Mouse (Mus musculus): ENCODE data around the gene Gm20425.

Gm20425 gene

DNA sequence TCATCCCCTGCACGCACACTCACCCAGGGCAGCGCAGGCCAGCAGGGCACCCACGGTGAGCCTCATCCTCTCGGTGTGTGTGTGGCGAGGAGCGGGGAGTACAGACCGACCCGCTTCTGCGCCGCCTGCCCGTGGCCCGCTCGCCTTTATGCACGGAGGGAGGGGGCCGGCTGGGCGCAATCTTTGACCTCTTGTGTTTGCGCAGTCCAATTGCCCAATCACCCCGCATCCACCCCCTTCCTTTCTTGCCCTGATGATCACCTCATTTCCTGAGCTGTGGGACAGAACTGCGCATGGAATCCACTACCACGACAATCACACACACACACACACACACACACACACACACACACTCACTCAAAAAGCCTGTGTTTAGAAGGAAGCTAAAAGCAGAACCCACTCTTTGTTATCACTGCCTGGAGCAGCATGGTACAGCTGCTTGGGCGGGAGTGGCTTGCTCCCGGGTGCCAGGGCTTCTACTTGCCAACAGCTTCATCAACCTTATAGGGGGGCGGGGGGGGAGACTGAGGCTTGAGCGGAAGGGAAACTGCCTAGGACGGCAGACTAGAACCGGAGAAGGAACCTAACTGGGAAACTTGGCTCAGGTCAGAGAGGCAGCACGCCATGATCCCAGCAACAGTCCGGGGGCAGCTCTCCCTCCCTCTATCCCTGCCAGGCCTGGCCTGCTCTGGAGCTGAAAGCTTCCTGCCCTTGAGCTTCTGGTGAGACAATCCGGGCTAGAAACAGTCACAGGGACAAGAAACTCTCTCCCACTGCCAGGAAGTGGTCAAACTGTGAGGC, at the start of gene Gm20425, which contains the start of gene Trf:
TSS of gene Gm20425 (minus strand) at position 157 of the 801 bp plus-strand sequence.
TSS of gene Trf (minus strand) at position 294 of the 801 bp plus-strand sequence.
- no peak; the same call in 1 of the 2 replicates for TF ChIP-seq GATA4 (IDR thresholded peaks at IDR 0.05; ENCODE audit: insufficient replicate concordance, low read length)

DNA sequence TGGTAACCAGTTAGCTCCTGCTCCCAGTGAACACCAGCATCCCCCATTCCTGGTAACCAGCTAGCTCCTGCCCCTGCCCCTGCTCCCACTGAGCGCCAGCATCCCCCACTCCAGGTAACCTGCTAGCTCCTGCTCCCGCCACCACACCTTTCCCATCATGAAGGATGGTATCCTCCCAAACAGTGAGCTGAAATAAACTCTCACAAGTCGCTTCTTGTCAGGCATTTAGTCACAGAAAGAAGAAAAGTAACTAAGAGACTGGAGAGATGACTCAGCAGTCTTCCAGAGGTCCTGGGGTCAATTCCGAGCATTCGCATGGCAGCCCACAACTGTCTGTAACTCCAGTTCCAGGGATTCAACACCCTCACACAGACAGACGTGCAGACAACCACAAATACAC, 46.8 kb upstream of the Gm20425 start:
- no peak for TF ChIP-seq GATA4 (IDR thresholded peaks at IDR 0.05; ENCODE audit: insufficient replicate concordance, low read length)

DNA sequence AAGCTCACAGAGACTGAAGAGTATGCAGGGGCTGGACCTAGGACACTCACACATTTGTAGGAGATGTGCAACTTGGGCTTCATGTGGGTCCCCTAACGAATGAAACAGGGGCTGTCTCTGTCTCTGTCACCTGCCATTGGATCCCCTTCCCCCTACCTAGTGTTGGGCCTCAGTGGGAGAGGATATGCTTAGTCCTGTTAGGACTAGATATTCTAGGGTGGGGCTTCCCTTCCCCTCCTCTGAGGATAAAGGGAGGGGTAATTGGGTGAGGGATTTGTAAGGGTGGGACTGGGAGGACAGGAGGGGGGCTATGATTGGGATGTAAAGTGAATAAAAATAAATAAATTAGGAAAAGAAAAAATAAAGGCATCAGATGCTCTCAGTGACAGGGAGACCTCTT, 45.6 kb upstream of the Gm20425 start:
- no peak for TF ChIP-seq GATA4 (IDR thresholded peaks at IDR 0.05; ENCODE audit: insufficient replicate concordance, low read length)

DNA sequence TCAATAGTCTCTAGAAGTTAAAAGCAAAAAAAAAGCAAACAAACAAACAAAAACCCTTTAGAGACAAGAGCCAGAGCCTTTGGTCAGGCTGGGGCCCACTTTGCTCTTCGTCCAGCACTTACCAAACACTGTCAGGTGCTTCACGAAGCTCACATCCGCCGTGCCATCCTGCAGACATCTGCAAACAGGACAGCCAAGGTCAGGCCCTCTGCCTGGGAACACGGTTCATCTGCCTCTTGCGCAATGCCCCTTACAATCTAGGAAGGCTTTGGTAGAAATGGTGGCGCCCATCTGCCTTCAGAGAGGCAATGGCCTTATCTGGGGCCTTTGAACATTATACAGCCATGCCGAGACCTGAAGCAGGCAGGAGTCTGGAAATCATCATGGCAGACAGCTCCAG, 44.7 kb upstream of the Gm20425 start:
- no peak for TF ChIP-seq GATA4 (IDR thresholded peaks at IDR 0.05; ENCODE audit: insufficient replicate concordance, low read length)

DNA sequence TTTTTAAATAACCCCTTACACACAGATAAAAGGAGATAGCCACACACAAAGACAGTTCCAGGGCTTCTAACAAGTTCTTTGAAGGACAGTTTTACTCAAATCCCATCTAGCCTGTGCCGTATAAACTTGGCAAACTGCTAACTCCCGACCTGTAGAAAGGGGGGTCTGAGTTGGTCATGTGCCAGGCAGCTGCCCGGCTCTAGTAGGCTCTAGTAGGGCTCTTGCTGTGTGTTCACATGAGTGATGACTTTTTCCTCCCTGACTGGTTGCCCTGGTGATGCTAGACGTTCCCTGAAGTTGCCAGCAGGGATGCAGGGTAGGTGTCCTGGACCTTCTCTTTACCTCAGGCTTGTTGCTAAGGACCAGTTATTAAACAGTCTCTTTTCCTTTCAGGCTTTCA, 41.0 kb upstream of the Gm20425 start:
- no peak for TF ChIP-seq GATA4 (IDR thresholded peaks at IDR 0.05; ENCODE audit: insufficient replicate concordance, low read length)

DNA sequence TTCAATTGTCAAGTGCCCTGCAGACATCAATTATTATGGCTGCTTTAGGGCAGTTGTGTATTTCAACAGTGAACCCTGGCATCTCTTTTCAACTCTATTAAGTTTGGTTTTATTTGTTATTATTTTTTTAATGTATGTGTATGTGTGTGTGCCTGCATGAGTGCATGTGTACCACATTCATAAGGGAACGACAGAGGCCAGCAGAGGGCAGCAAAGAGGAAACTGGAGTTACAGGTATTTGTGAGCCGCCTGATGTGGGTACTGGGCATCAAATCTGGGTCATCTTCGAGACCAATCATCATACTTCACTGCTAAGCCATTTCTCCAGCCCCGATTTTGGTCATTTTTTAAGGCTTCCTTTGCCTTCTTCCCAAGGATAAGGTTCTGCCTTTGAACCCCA, 35.7 kb upstream of the Gm20425 start:
- TF ChIP-seq GATA4 (IDR thresholded peaks at IDR 0.05; ENCODE audit: insufficient replicate concordance, low read length): no peak

DNA sequence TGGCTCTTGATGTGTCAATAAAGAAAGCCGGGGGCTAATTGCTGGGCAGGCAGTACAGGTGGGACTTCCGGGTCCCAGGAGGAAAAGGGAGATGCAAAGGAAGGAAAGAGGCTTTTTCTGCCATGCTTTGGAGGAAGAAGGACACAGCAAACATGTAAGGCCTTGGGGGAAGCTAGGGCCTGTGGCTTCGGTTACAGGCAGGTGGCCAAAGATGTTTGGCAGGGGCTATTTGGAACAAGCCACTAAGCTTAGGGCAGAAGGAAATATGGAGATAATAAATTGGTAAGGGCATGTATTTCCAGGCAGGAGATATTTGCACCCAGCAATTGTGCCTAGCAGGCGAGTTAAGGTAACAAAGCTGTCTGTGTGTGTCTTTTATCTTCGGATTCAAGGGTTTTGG, 22.8 kb upstream of the Gm20425 start:
- no peak for TF ChIP-seq GATA4 (IDR thresholded peaks at IDR 0.05; ENCODE audit: insufficient replicate concordance, low read length)

DNA sequence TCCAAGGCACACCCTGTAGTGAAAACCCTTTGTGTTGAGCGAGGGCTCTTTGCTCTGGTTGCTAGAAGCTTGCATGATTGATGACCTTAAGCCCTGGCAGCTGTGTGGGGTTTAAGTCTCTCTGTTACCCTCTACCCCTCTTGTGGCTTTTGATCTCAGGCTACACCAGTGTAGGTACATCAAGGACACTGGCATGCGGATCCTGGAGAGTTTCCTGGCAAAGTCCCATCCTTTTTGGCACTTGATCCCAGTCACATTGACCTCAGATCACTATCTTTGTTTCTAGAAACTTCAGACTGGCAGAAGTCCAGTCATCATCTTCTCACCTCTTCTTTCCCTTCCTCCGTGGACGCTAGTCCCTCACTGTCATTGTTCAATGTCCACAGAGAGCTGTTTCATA, 18.5 kb upstream of the Gm20425 start:
- TF ChIP-seq GATA4 (IDR thresholded peaks at IDR 0.05; ENCODE audit: insufficient replicate concordance, low read length): peak; percentile 90; the same call in 1 of the 2 replicates

DNA sequence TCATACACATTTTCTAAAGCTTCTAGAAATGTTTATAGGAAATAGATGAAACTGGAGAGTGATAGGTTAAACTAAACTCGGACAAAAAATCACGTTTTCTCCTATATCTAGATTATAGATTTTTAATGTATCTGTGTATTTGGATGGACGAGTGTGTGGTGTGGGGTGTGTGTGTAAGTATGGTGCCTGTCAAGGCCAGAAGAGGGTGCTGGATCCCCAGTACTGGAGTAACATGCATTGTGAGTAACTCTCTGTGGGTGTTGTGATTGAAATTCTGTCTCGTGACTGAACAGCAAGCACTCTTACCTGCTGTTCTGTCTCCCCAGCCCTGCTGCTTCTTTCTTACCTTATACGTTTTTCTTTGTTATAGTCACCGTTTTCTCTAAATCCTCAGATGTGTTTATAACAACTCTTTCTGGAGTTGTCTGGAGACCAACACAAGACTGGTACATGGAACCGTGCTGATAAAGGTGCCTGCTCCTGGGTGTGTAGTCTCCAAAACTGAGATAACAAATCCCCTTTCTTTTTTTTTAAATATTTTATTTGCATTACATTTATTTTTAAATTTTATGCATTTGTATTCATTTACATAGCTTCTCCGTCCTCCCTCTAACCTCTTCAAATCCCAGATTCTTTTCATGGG, 16.5 kb upstream of the Gm20425 start:
- no peak for TF ChIP-seq GATA4 (IDR thresholded peaks at IDR 0.05; ENCODE audit: insufficient replicate concordance, low read length)

DNA sequence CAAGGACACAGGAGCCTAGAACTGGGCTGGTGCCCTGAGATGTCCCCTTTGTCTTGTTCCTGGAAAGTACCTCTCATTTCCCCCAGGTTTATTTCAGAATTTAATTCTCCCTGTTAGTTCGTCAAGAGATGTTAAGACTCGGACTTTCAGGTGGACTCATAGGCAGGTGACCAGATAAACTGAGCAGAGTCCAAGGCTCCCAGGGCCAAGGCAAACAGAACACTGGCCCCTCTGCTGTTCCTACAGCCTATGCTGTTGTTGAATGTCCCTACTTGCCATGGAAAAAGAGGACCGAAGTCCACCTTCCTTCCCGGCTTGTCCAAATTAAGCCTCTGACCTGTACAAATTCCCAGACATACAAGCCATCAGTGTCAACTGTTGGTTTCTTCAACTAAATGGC, 13.5 kb upstream of the Gm20425 start:
- TF ChIP-seq GATA4 (IDR thresholded peaks at IDR 0.05; ENCODE audit: insufficient replicate concordance, low read length): peak; percentile 79; the same call in 1 of the 2 replicates

DNA sequence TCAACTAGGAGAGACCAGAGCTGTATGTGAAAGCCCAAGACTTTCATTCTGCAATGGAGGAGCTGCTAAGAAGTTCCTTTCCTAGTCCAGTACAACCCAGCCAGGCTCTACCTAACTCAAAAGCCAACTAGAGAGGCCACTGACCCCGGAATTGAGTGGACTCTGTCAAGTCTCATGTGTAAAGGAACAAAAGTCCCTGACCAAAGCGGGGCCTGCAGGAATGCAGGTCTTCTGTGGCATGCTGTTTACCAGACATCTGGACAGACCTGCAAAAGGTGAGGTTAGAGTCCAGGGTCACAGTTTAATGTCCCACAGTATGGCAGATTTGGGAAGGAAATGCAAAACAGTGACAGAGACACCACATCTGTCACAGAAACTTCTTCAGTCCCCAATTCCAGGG, 11.1 kb upstream of the Gm20425 start:
- TF ChIP-seq GATA4 (IDR thresholded peaks at IDR 0.05; ENCODE audit: insufficient replicate concordance, low read length): 0 out of 2 replicates have a peak, but pooled peaks have one; percentile 14

DNA sequence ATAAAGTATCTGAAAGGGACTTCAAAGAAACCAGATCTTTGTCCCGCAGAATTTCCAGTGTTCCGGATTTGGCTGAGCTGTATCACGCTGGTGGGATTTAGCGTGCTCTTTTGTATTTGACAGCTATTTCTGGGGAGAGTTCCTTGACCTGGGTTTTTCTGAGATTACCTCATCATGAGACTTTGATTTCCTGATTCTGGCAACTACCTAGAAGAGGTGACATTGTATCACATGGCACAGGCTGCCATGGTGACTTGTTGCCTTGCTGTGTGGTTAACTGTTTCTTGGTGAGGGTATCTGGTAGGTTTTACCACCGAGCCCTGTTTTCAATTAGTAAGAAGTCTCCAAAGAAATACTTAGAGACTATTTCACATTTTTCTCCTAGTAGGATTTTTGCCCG, 9.4 kb upstream of the Gm20425 start:
- no peak for TF ChIP-seq GATA4 (IDR thresholded peaks at IDR 0.05; ENCODE audit: insufficient replicate concordance, low read length)

DNA sequence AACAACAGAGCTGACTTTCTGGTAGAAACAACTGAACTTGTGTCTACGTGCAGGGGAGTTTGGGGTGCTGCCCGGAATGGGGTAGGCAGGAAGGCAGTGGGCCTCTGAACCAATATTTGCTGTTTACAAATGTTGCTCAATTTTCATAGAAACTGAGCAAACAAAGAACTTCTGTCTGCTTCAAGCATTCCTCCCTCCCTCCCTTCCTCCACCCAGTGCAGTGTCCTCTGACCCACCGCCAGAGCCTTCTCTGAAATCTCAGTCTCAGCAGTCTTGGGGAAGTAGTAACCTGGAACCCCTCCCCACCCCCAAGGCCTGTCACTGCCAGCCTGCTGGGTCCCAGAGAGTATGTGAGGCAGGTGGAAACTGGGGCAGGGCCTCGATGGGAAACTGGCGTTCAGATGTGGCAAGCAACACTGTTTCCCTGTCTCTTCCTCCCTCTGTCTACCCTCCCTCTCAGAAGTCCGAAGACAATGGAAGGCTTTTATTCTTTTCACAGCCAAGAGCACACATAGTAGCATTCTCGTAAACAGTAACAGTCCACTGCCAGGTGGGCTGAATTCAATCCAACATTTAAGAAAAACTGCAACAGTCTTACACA, 4.6 kb upstream of the Gm20425 start:
- TF ChIP-seq GATA4 (IDR thresholded peaks at IDR 0.05; ENCODE audit: insufficient replicate concordance, low read length): no peak

DNA sequence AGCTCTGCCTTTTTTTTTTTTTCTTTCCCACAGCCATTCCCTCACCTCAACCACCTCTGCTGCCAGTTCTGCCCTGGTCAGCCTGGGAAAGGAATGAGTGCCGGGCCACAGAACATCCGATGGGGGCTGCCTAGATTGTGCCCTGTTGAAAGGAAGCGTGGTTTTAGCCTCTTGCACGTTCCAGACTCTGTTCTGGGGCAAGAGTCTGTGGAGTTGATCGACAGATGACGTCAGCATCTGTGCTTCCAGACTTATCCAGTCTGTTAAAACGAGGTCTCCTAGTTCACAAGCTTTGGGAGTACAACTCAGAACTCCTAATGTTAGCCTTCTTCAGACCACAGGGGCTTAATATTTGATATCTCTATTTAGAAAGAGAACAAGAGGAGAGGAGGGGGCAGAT, 4.0 kb upstream of the Gm20425 start:
- no peak; the same call in 1 of the 2 replicates for TF ChIP-seq GATA4 (IDR thresholded peaks at IDR 0.05; ENCODE audit: insufficient replicate concordance, low read length)

DNA sequence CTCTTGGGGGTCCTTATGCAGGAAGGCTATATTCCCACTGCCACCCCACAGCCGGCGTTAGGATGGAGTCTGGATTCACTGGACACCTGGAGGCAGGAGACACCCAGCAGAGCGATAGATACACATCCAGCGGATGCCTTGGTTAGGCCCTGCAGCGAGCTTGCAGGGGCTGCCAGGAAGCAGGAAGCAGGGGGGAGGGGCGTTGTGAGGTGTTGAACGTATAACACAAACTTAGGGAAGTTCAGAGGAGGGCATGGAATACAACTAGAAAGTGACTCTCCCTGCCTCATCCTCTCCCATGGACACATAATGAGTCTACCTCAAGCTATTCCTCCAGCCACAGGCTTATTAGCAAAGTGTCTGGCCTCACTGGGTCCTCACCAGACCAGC, 2.9 kb upstream of the Gm20425 start:
- TF ChIP-seq GATA4 (IDR thresholded peaks at IDR 0.05; ENCODE audit: insufficient replicate concordance, low read length): no peak
